Mouse (Mus musculus) heart, postnatal 10 days (tissue): ENCODE measurements around the gene Otud1. TPM values are rescaled to one million over a fixed set of nuclear protein-coding genes. Genes with fewer than 3 reads are reported as not detected.

Experiments used
- DNase-seq, 2 experiments: peaks; one replicate each; pipeline ENCODE4 v3.0.0; 2021
- intact Hi-C: fragments of 180-260 bp; cut with DNase I; formaldehyde crosslinking; loops from one replicate; pipeline ENCODE4 v1.15.1; 2025
- total RNA-seq, 2 experiments: library from RNA; stranded (reverse); gene quantifications; 2 replicates each; pipeline ENCODE4 v1.2.3; 2021

The Otud1 gene
- total RNA-seq, result 10 to 100 TPM; 18.9 to 20.1 TPM

DNA sequence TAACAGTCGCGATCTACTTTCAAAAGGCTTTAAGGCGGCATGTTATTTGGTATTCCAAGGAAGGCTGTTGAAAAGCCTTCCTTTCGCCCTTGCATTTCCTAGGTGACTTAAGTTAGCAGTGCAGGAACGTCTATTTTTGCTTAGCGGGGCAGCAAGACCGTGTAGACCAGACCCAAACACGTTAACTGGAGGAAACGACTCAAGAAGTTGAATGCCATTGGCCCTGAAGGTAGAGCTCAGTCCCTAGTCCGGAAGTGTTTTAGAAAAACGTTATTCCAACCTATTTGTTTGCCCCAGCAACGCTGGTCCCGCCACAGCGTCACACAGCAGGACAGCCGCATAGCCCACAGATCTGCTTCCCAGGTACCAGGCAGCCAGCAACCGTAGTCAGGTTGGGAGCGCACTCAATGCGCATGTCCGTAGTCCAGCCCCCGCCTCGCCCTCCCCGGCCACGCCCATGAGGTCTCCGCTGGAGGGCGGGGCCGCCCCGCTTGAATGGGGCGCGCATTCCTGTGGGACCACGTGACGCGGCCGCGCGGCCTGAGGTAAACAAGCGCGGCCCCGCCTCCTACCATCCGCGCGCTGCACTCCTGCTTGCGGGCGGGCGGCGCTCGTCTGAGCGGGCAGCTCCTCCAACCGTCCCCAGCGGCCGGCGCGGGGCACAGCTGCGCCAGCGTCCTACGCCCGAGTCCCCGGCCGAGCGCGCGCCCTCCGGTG, at the start of gene Otud1:
Otud1 (plus strand) TSS at position 595 of the 717 bp plus-strand sequence.
- intact Hi-C loops, result loop anchor here (2.0 to 5.0 kb wide), 2 partner anchors 107 to 130 kb away; no protein-coding TSS in a partner anchor
- DNase-seq, result peak; percentile 97

DNA sequence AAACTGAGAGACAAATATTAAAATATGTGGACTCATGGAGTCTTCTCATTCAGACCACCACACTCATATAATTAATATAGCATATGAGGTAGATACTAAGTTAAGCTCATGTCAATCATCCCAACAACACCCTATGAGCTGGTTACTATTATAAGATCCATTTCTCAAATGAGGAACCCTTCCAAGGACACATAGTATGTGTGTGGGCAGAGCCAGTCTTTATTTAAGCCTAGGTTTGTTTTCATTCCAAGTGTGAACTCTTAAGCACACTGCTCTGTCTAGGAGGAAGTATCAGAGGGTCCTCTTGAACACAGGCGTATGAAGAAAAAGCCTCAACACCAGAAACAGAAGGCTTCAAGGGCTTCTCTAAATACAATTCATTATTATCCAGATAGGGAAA, 49.7 kb upstream of the Otud1 start:
- intact Hi-C loops, result loop anchor here (5.0 kb wide), 1 partner anchor 39 kb away; no protein-coding TSS in a partner anchor
- no peak for DNase-seq

DNA sequence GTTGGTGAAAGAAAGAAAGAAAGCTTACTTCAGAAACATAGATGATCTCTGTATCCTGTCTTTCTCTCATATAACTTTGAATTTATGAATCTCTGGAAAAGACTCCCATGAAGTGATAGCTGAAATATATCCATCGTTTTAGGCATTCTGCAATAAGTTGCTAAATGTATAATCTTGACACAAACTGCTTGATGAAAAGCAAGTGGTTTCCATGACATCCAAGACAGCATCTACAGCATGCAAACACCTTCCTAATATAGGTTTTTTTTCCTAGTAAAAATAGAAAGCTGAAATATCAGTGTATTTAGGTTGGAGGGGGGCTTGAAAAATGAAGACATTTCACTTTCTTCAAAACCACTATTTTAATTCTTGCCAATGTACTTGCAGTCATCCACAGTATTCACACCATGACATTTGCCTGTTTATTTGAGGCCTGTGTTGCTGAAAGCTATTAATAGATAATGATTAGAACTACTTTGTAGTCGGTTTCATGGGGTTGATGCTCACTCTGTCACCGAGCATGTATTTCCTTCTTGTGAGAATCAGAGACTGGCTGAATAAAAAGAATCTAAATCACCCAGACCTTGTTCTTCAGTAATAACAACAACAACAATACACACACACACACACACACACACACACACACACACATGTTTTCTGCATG, 49.0 kb upstream of the Otud1 start:
- intact Hi-C loops, result loop anchor here (5.0 kb wide), 1 partner anchor 39 kb away; no protein-coding TSS in a partner anchor
- DNase-seq, result no peak

DNA sequence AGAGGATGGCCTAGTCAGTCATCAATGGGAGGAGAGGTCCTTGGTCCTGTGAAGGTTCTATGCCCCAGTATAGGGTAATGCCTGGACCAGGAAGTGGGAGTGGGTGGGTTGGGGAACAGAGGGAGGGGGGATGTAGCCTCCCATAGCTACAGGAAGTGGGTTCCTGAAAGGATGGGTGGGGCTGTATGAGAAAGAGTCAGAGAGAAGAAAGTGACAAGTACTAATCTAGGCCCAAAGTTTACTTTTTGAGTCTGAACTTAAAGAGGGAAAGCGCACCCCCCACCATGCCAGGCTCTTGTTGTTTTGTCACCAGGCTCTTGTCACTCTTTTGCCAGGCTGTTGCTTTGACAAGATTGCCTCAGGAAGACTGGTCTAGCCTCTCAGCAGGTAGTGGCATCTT, 35.5 kb upstream of the Otud1 start:
- DNase-seq, result no peak
- intact Hi-C loops, result no loop called here

DNA sequence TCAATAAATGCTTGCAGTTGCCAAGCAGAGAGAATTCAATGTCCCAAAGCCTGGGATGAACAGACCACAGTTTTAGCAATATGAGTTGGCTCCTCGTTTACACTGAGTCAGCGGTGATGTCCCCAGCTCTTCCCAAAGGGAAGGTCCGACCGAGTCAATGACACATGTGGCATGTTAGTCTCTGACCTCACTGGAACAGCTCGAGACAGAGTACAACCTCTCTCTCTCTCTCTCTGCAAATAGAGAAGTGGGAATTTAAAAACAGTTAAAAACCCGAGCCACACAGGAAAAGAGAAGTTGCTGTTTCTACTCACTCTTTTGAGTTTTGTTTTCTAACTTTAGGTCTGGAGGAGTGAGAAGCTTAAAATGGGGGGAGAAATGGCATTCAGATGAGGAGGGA, 30.5 kb upstream of the Otud1 start:
- intact Hi-C loops, result no loop called here
- no peak for DNase-seq

DNA sequence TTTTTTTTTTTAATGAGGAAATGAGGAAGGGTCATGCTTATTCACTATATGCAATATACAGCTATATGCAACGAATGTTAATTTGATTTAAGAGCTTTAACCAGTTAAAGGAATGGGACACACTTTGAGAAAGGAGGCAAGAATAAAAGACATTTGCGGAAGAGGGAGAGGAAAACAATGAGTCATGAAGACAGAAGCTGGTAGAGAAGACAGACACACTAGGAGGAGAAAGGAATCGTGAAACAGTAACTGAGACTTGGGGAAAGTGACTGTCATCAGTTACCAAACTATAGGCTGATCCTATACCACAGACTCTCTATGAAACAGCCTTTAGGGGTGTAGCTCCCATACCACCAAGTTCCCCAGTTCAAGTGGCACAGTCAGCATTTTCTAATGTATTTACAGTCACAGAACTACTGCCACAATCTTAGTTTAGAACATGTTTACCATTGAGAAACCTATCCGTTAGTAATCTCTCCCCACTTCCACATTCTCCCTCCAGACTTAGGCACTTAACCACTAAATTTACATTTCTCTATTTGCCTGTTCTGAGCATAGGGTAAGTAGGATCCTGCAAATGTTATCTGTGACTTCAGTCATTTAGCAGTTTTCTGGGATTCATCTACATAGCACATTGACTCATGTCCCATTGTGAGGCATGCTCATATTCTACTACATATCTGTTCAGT, 29.5 kb upstream of the Otud1 start:
- DNase-seq, result no peak
- intact Hi-C loops, result no loop called here

DNA sequence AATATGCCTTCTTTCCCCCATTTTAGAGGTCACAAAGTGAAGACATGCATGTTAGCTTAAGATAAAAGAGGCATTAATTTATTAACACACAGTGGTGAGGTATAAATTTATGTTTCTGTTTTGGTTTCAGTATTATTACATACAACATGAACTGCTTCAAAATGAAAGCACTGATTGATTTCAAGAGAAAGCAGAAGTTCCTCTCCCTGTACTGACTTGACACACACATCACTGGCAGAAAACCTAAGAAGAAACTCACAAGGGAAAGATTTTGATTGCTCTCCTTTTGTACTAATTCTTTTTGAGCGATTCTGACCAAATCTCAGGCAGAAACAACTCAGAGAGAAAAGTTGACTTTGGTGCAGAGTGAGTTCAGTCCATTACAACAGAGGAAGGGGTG, 27.0 kb upstream of the Otud1 start:
- intact Hi-C loops, result no loop called here
- no peak for DNase-seq

DNA sequence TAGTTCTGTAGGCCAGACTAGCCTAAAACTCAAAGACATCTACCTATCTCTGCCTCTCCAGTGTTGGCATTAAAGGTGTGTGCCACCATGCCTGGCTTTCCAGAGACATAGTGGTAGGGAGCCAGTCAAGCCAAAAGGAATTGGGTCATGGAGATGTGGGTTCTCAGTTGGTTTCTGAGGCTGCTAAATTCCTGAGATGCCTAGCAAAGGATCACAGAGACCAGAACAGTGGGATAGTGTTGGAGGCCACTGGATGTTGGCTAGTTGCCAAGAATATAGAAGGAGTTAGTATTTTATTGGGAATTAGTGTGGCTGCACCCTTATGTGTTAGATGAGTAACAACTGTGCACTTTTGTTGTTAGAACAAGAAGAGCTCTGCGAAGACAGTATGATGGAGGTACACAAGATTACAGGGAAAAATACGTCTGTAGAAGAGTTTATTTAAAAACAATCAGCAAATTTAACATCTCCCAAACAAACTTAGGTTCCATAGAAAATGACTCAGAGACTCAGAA, 24.1 kb upstream of the Otud1 start:
- no peak for DNase-seq
- intact Hi-C loops, result no loop called here

DNA sequence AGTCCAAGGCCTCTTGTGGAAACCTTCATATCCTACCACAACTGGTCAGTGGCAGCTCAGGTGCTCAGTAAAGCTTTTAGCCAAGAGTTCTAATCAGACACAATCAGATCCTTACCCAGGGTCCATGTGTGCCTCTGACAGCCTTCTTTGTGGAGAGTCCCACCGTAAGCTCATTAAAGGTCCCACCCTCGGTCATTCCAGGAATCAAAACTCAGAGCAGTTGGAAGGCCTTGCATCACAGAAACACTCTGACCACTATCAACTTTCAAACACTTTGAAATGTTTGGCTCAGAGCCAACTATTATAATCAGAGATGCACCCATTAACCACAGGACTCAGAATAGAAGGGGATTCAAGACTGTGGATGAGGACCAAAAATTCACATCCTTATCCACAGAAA, 12.4 kb upstream of the Otud1 start:
- intact Hi-C loops, result loop anchor here (5.0 kb wide), 1 partner anchor 38 kb away; no protein-coding TSS in a partner anchor
- no peak for DNase-seq

DNA sequence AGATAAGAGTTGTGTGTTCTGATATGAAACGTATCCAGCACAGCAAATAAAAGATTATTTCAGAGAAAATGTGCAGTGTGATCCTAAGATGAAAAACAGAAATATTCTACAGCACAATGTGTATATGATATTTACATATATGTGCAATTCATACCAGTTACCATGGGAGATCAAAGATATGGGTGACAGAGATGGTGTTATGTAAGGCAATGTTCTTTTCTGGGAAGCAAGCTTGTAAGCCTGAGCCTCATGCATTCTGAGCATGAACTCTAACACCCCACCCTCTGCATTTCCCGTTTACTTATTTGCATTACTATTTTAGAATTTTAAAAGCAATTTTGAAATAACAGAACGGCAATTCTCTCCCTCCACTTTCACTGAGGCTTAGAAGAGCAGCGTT, 11.4 kb upstream of the Otud1 start:
- intact Hi-C loops, result loop anchor here (5.0 kb wide), 1 partner anchor 39 kb away; no protein-coding TSS in a partner anchor
- DNase-seq, result no peak

DNA sequence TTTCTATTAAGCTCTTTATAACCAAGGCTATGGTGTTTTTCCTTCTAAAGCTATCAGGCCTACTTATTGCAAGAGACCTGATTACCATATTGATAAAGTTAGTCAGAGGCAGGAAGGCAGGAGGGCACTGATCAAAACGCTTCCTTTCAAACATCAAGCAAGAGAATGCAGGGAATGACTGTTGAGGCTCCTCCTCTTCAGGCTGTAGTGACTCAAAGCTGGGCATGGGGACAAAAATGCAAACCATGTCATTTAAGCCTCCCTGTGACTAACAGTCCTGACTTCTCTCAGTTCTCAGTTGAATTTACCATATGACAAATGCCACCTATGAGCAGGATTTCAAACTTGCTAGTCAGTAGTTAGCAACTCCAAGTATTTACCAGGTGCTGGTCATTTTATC, 10.6 kb upstream of the Otud1 start:
- DNase-seq, result peak; percentile 79 to 84
- intact Hi-C loops, result loop anchor here (5.0 kb wide), 1 partner anchor 40 kb away; no protein-coding TSS in a partner anchor

DNA sequence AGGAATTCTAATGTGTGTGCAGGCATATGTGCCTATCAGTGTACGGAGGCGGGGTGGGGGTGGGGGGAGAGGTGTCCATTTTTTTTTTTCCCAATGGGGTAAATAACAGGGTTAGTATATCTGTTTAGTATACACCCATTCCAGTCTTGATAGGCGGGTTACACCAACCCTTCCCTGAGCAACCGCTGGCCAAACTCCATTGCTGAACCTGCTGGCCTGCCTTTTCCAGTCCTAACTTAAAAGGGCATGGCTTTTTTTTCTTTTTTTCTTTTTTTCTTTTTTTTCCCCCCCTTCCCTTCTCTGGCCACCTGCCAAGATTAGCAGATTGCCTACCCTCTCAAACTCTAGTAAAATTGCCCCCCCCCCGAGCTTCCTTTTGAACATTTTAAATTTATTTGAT, 1.1 kb upstream of the Otud1 start:
- no peak for DNase-seq
- intact Hi-C loops, result loop anchor here (2.0 to 5.0 kb wide), 2 partner anchors 106 to 129 kb away; no protein-coding TSS in a partner anchor

DNA sequence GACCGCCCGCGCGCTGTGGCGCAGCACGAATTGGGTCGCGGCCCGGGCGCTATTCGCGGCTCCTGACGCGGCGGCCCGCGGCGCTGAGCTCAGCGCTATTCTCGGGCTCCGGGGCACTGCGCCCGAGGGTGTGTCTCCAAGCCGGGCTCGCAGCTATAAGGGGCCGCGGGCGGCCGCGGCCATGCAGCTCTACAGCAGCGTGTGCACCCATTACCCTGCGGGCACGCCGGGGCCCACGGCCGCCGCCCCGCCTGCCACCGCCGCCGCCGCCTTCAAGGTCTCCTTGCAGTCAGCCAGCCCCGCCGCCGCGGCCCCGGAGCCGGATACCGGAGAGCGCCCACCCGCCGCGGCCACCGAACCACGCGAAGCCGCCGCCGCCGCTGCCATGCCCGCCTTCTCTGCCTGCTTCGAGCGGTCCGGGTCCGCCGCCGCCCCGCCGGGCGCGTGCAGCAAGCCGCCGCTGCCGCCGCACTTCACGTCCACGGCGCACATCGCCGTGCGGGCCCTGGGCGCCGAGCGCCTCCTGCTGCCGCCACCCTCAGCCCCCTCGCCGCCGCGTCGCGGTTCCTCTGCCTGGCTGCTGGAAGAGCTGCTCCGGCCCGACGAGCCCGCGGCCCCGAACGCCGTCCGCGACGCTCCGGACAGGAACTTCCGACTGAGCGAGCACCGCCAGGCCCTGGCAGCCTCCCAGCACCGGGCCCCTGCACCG, 483 bp downstream of the Otud1 start:
- intact Hi-C loops, result loop anchor here (2.0 to 5.0 kb wide), 3 partner anchors 47 to 131 kb away; no protein-coding TSS in a partner anchor
- DNase-seq, result peak; percentile 69 to 73

DNA sequence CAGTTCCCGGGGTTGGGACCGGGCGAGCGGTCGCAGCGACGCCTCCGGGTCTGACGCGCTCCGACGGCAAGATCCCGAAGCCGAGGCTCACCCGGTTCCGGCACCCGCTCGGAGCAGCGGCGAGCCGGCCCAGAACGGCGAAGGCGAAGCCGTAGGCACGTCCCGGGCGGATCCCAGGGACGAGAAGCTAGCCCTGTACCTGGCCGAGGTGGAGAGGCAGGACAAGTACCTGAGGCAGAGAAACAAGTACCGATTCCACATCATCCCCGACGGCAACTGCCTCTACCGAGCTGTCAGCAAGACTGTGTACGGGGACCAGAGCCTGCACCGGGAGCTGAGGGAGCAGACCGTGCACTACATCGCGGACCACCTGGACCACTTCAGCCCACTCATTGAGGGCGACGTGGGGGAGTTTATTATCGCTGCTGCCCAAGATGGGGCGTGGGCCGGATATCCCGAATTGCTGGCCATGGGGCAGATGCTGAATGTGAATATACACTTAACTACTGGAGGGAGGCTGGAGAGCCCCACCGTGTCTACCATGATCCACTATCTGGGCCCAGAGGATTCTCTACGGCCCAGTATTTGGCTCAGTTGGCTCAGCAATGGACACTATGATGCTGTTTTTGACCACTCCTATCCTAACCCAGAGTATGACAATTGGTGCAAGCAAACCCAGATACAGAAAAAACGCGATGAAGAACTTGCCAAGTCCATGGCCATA, 1.3 kb downstream of the Otud1 start:
- intact Hi-C loops, result loop anchor here (2.0 to 5.0 kb wide), 2 partner anchors 46 to 132 kb away; no protein-coding TSS in a partner anchor
- DNase-seq, result peak; percentile 55 to 59

DNA sequence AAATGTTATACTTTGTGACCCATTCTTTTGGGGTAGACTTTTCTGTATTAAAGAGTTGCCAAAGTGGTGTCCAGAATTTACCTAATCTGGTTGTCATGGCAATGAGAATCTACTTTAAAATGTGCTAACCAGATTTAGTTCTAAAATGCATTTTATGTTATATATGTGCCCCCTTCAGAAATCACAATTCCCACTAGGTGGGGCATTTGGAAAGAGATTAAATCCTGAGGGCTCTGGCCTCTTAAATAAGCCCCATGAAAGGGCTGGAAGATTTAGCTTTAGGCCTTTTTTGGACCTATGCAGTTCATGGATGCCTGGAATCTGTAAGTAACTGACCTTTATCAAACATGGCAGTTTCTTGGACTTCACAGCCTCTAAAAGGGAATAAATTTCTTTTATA, 3.3 kb downstream of the Otud1 start:
- DNase-seq, result no peak
- intact Hi-C loops, result loop anchor here (2.0 kb wide), 1 partner anchor 66 kb away; no protein-coding TSS in a partner anchor

DNA sequence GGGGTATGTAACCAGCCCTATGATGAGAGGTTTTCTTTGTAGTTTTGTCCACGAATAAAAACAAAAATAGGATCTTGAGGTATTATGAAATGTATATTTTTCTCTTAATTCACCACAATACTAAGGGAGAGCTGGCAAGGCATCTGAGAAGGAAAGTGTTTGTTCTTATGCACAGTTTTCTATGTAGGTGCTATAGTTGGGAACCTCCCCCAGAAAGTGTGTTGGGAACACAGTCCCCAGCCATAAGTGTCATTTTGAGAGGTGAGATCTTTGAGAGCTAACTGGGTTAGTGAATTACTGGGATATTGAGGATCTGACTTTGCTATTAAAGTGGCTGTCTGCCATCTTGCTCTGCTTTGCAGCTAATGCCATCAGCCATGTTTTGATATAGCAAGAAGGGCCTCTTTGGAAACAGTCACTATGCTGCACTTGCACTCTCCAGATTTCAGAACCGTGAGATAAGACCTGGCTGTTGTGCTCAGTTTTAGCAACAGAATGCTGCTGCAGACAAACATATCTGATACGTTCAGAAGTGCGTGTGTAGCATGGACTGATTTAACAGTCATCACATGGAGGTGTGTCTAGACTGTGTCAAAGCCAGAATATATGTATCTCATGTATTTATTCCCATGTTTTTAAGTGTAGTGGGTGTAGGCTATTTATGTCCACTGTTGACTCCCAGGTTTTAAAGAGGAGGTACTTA, 5.7 kb downstream of the Otud1 start:
- peak; percentile 36 to 51 for DNase-seq
- intact Hi-C loops, result no loop called here

DNA sequence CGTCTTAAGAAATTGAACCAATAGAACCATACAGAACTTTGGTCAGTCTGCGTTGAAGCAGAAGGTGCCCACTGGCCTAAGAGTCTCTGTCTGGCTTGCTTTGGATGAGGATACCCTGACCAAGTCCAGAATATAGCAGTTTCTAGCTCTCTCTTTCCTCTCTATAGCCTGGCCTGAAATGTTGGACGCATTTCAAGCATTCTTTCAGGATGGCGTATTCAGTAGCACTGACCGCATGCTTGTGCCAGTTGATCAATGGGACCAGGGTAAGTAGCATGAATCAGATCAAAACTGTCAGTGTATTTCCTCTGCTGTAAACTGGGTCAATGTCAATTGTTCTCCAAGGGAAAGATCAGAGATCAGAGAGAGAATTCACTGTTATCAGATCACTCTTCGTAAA, 6.6 kb downstream of the Otud1 start:
- DNase-seq, result peak; percentile 56 to 60
- intact Hi-C loops, result no loop called here

DNA sequence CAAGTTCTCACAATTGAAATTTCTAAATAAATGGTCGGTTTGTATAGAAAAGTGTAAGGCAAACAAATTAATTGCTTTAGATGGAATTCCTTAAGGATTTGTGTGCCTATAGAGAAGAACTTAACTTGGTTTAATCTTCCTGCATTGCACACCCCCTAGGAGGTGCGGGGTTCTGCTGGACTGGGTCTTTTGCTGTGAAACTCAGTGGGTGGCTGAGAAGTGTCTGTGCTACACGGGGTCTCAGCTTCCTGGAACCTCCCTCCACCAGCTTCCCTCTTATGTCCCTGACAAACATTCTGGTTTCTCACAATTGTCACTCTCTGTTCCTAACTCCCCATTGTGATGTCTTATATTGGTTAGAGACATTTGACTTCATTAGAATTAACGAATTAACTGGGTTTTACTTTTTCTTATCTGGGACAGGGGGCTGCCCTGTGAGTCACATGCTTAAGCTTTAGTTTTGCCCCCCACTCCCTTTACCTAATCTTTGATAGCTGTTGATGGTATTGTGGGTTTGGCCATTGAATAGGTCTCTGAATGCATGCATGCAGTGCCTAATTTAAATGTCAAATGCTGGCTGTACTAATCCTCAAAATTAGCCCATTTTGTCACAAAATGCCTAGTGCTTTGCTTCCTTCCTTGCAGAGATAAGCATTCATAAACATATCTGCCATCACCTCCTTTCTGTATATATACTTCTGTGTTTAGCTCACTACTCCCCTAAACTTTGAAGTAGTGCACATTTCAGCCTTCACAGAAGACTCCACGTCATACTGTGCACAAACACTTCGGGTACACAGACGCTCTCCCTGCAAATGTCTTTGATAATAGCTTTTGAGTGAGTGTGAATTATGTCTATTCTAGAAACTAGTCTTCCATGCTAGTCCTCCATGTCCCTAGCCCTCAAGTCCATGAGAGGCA, 7.3 kb downstream of the Otud1 start:
- intact Hi-C loops, result no loop called here
- DNase-seq, result no peak
